Mouse (Mus musculus) heart, embryonic 12.5 days (tissue): ENCODE measurements at regions not wholly inside any gene's neighbourhood (a gene's known extent, or its start where the extent isn't known, plus 50 kb on each side); places are given as distances from the start of the nearest gene placed in this dataset.

Experiments used
- ATAC-seq: fragments of 200-750 bp; cut with Nextera tagmentation; 2 replicates; pipeline ENCODE4 v1.8.0; 2017; ENCODE audit warnings: moderate TSS enrichment, moderate library complexity; ENCODE audit not compliant: insufficient number of reproducible peaks, low FRiP score
- H3K27ac ChIP-seq: fragments of 300-500 bp; sonication (generic); 2 replicates; pipeline ENCODE4 v1.5.1; 2016; ENCODE audit warnings: mild to moderate bottlenecking, moderate library complexity; ENCODE audit not compliant: poor library complexity, severe bottlenecking
- H3K27me3 ChIP-seq: fragments of 300-500 bp; sonication (generic); replicated peaks from 2 replicates; pipeline ENCODE4 v1.6.1; 2016; ENCODE audit warnings: mild to moderate bottlenecking, moderate library complexity
- H3K36me3 ChIP-seq: fragments of 300-500 bp; sonication (generic); 2 replicates; pipeline ENCODE4 v1.6.1; 2016; ENCODE audit warnings: mild to moderate bottlenecking, moderate library complexity
- H3K4me1 ChIP-seq: fragments of 300-500 bp; sonication (generic); replicated peaks from 2 replicates; pipeline ENCODE4 v1.6.1; 2016; ENCODE audit warnings: mild to moderate bottlenecking
- H3K4me2 ChIP-seq: fragments of 300-500 bp; sonication (generic); 2 replicates; pipeline ENCODE4 v1.6.1; 2016; ENCODE audit warnings: mild to moderate bottlenecking, moderate library complexity
- H3K4me3 ChIP-seq: fragments of 300-500 bp; sonication (generic); 2 replicates; pipeline ENCODE4 v1.5.1; 2016; ENCODE audit warnings: mild to moderate bottlenecking
- H3K9ac ChIP-seq: fragments of 300-500 bp; sonication (generic); 2 replicates; pipeline ENCODE4 v1.6.1; 2016; ENCODE audit warnings: mild to moderate bottlenecking, moderate library complexity
- H3K9me3 ChIP-seq: fragments of 300-500 bp; sonication (generic); replicated peaks from 2 replicates; pipeline ENCODE4 v1.6.1; 2016; ENCODE audit warnings: mild to moderate bottlenecking, moderate library complexity
- WGBS: fragments of 180-500 bp; shearing (Covaris S2); methylation state at CpG from one replicate; pipeline ENCODE4 v1.1.7; 2016; 5-methylcytosine and 5-hydroxymethylcytosine counted together

GRCm38 (mm10) chr5:106789136-106789535 lies 92.0 kb upstream of the Zfp644 start:
- Histone ChIP-seq H3K4me1 (peaks cover 2% of the 10 kb centered on the region; the same call in 1 of the 2 replicates), H3K4me2 (no peak overlapping the region), H3K36me3 (no peaks in the 10 kb centered on the region), H3K4me3 (no peak overlapping the region), H3K9ac (no peak overlapping the region), H3K9me3 (no peaks in the 10 kb centered on the region), H3K27ac (no peak overlapping the region), H3K27me3 (no peaks in the 10 kb centered on the region)
- WGBS, result 37% methylated on average over 3 of the region's 3 CpGs
- ATAC-seq, result no peak

- H3K36me3 ChIP-seq, result no peaks in the 10 kb centered on the region
- H3K4me2 ChIP-seq, result peak overlapping the region; percentile 61
Observed at GRCm38 (mm10) chr5:106785065-106785464, 88.0 kb upstream of the Zfp644 start.

GRCm38 (mm10) chr5:106783864-106784609 lies 87.0 kb upstream of the Zfp644 start:
- Histone ChIP-seq H3K27me3 (no peaks in the 10 kb centered on the region), H3K4me1 (peaks cover 7% of the 10 kb centered on the region; the same call in 1 of the 2 replicates), H3K36me3 (no peaks in the 10 kb centered on the region), H3K9me3 (no peaks in the 10 kb centered on the region), H3K4me3 (peak overlapping the region; percentile 45), H3K9ac (peak overlapping the region; percentile 38), H3K27ac (no peak overlapping the region), H3K4me2 (peak overlapping the region; percentile 83)
- 0 out of 2 replicates have a peak, but pooled peaks have one; percentile 36 for ATAC-seq
- 7% methylated on average over 11 of the region's 11 CpGs for WGBS

More at GRCm38 (mm10) chr5:106785065-106785464, 88.0 kb upstream of the Zfp644 start:
- no peaks in the 10 kb centered on the region for H3K27me3 ChIP-seq
- peak overlapping the region; percentile 26; the same call in 1 of the 2 replicates for H3K4me3 ChIP-seq
- no peak overlapping the region for H3K27ac ChIP-seq
- 74% methylated on average over 2 of the region's 2 CpGs for WGBS
- peak overlapping the region; percentile 45; the same call in 1 of the 2 replicates for H3K9ac ChIP-seq
- no peaks in the 10 kb centered on the region for H3K9me3 ChIP-seq
- H3K4me1 ChIP-seq, result peaks cover 7% of the 10 kb centered on the region; the same call in 1 of the 2 replicates
- no peak for ATAC-seq

GRCm38 (mm10) chr5:106780749-106781148 lies 83.7 kb upstream of the Zfp644 start:
- no peak for ATAC-seq

GRCm38 (mm10) chr5:106778176-106778781 lies 81.2 kb upstream of the Zfp644 start:
- Histone ChIP-seq H3K27me3 (no peaks in the 10 kb centered on the region), H3K36me3 (no peaks in the 10 kb centered on the region), H3K9me3 (no peaks in the 10 kb centered on the region), H3K4me2 (no peak overlapping the region), H3K27ac (no peak overlapping the region), H3K4me1 (no peaks in the 10 kb centered on the region), H3K4me3 (no peak overlapping the region), H3K9ac (no peak overlapping the region)
- ATAC-seq, result no peak
- WGBS, result 46% methylated on average over 8 of the region's 8 CpGs

More at GRCm38 (mm10) chr5:106780749-106781148, 83.7 kb upstream of the Zfp644 start:
- H3K9me3 ChIP-seq, result no peaks in the 10 kb centered on the region
- H3K4me3 ChIP-seq, result no peak overlapping the region
- 84% methylated on average over 10 of the region's 10 CpGs for WGBS
- no peak overlapping the region for H3K9ac ChIP-seq
- H3K27ac ChIP-seq, result no peak overlapping the region
- no peaks in the 10 kb centered on the region for H3K36me3 ChIP-seq
- H3K4me2 ChIP-seq, result no peak overlapping the region
- peaks cover 7% of the 10 kb centered on the region; the same call in 1 of the 2 replicates for H3K4me1 ChIP-seq
- H3K27me3 ChIP-seq, result no peaks in the 10 kb centered on the region

GRCm38 (mm10) chr5:106775010-106775693 lies 78.1 kb upstream of the Zfp644 start:
- H3K9ac ChIP-seq, result no peak overlapping the region
- H3K9me3 ChIP-seq, result no peaks in the 10 kb centered on the region
- no peak for ATAC-seq
- H3K27ac ChIP-seq, result no peak overlapping the region
- H3K4me2 ChIP-seq, result no peak overlapping the region
- 56% methylated on average over 5 of the region's 5 CpGs for WGBS
- no peaks in the 10 kb centered on the region for H3K36me3 ChIP-seq
- no peak overlapping the region for H3K4me3 ChIP-seq
- no peaks in the 10 kb centered on the region for H3K27me3 ChIP-seq
- no peaks in the 10 kb centered on the region for H3K4me1 ChIP-seq

GRCm38 (mm10) chr5:106773201-106773934 lies 76.3 kb upstream of the Zfp644 start:
- H3K36me3 ChIP-seq, result no peaks in the 10 kb centered on the region

GRCm38 (mm10) chr5:106771029-106771428 lies 73.9 kb upstream of the Zfp644 start:
- Histone ChIP-seq H3K4me3 (no peak overlapping the region), H3K4me1 (no peaks in the 10 kb centered on the region), H3K4me2 (no peak overlapping the region), H3K36me3 (no peaks in the 10 kb centered on the region), H3K9me3 (no peaks in the 10 kb centered on the region), H3K9ac (no peak overlapping the region), H3K27ac (no peak overlapping the region), H3K27me3 (no peaks in the 10 kb centered on the region)
- 68% methylated on average over 1 of the region's 1 CpGs for WGBS
- no peak for ATAC-seq

More at GRCm38 (mm10) chr5:106773201-106773934, 76.3 kb upstream of the Zfp644 start:
- no peak for ATAC-seq
- Histone ChIP-seq H3K27ac (no peak overlapping the region), H3K9ac (no peak overlapping the region), H3K9me3 (no peaks in the 10 kb centered on the region), H3K27me3 (no peaks in the 10 kb centered on the region), H3K4me1 (no peaks in the 10 kb centered on the region), H3K4me3 (no peak overlapping the region), H3K4me2 (no peak overlapping the region)
- WGBS, result 57% methylated on average over 3 of the region's 3 CpGs

- peaks cover 6% of the 10 kb centered on the region; the same call in 1 of the 2 replicates for H3K4me1 ChIP-seq
- H3K9ac ChIP-seq, result no peak overlapping the region
- no peak overlapping the region for H3K4me3 ChIP-seq
- 81% methylated on average over 3 of the region's 3 CpGs for WGBS
- no peak overlapping the region for H3K4me2 ChIP-seq
- no peak overlapping the region for H3K27ac ChIP-seq
- no peaks in the 10 kb centered on the region for H3K9me3 ChIP-seq
- H3K27me3 ChIP-seq, result no peaks in the 10 kb centered on the region
- no peaks in the 10 kb centered on the region for H3K36me3 ChIP-seq
- ATAC-seq, result no peak
Observed at GRCm38 (mm10) chr5:106765335-106765734, 68.2 kb upstream of the Zfp644 start.

GRCm38 (mm10) chr5:106763283-106763682 lies 66.2 kb upstream of the Zfp644 start:
- ATAC-seq, result no peak
- WGBS, result 51% methylated on average over 3 of the region's 3 CpGs

More at GRCm38 (mm10) chr5:106763283-106763682, 66.2 kb upstream of the Zfp644 start:
- no peak overlapping the region for H3K9ac ChIP-seq
- no peak overlapping the region for H3K4me2 ChIP-seq
- H3K27ac ChIP-seq, result no peak overlapping the region
- H3K36me3 ChIP-seq, result no peaks in the 10 kb centered on the region
- H3K9me3 ChIP-seq, result no peaks in the 10 kb centered on the region
- H3K4me1 ChIP-seq, result peaks cover 6% of the 10 kb centered on the region; the same call in 1 of the 2 replicates
- peaks cover 9% of the 10 kb centered on the region for H3K27me3 ChIP-seq
- H3K4me3 ChIP-seq, result no peak overlapping the region
